Mouse (Mus musculus): Measurements from ENCODE around the gene Ccdc9b.

- TF ChIP-seq CTCF (conservative IDR thresholded peaks at IDR 0.05; ENCODE audit: low read length) = no peak
- no peak for TF ChIP-seq NANOG (IDR thresholded peaks at IDR 0.05; ENCODE audit: borderline replicate concordance, low read length)
- no peak for TF ChIP-seq POU5F1 (IDR thresholded peaks at IDR 0.05; ENCODE audit: borderline replicate concordance, low read length)
Measured at GRCm38 (mm10) chr2:118723693-118724486, 38.6 kb downstream of the Ccdc9b start.

All from E14TG2a.4 (cell line).